Comparison of ENCODE assay signal across 7 mouse cellular contexts in genomic region chr13:119790761-119791579, GRCm38 (mm10). TPM values are rescaled to one million over a fixed set of nuclear protein-coding genes. Genes with fewer than 3 reads are reported as not detected.
DNase-seq lines count a peak whose midpoint lies in the region; ATAC-seq lines count a peak whose summit lies in the region.

Zfp131 (minus strand) TSS chr13:119790889.

- peak; percentile 98 for ATAC-seq in intestine, embryonic 16.5 days
- ATAC-seq in midbrain, embryonic 11.5 days (ENCODE audit: low FRiP score) = peak; percentile 97

- peak within 1 kb of the TSS; percentile 94 for H3K27ac ChIP-seq in intestine, embryonic 16.5 days (ENCODE audit: low read length)
- H3K27ac ChIP-seq in midbrain, embryonic 11.5 days (ENCODE audit: low read depth, low read length) = peak within 1 kb of the TSS; percentile 89

- H3K4me3 ChIP-seq in intestine, embryonic 16.5 days (ENCODE audit: low read length) = peak within 1 kb of the TSS; percentile 83
- peak within 1 kb of the TSS; percentile 85 for H3K4me3 ChIP-seq in midbrain, embryonic 11.5 days (ENCODE audit: low read depth, low read length)

- WGBS in intestine, embryonic 16.5 days = under 1% methylated on average over 50 of the region's 86 CpGs
- 0% methylated on average over 74 of the region's 86 CpGs for WGBS in midbrain, embryonic 11.5 days

- intact Hi-C loops in gastrocnemius, postnatal 36 days (cut with DNase I) = loop anchor here (2.0 kb wide), 1 partner anchor 36 kb away; the partner anchor contains the start of gene Nim1k
- intact Hi-C loops in left cerebral cortex, postnatal 36 days (cut with DNase I) = loop anchor here (2.0 to 5.0 kb wide), 3 partner anchors 36 to 149 kb away; partner anchors contain the start of genes Hmgcs1 and Nim1k

- peaks cover 2% of the 10 kb centered on the region; the same call in 1 of the 2 replicates for H3K36me3 ChIP-seq in intestine, embryonic 16.5 days (ENCODE audit: control insufficient read depth, insufficient read depth, low read length)
- H3K36me3 ChIP-seq in midbrain, embryonic 11.5 days (ENCODE audit: control insufficient read depth, insufficient read depth, low read length) = peaks cover 9% of the 10 kb centered on the region

- H3K9me3 ChIP-seq in intestine, embryonic 16.5 days (ENCODE audit: control insufficient read depth, low read length) = no peaks in the 10 kb centered on the region
- H3K9me3 ChIP-seq in midbrain, embryonic 11.5 days (ENCODE audit: control insufficient read depth, low read length) = no peaks in the 10 kb centered on the region

- peaks cover 11% of the 10 kb centered on the region for H3K4me1 ChIP-seq in intestine, embryonic 16.5 days (ENCODE audit: control insufficient read depth, insufficient read depth, low read length)
- peaks cover 15% of the 10 kb centered on the region for H3K4me1 ChIP-seq in midbrain, embryonic 11.5 days (ENCODE audit: control insufficient read depth, insufficient read depth, low read length)

- DNase-seq in adrenal gland, adult 2 months = peak; percentile 97
- peak; percentile 92 for DNase-seq in embryo, embryonic 11.5 days (ENCODE audit: low read depth, low spot score)
- peak; percentile 90 to 91 for DNase-seq in gastrocnemius, postnatal 36 days
- peak; percentile 91 for DNase-seq in left cerebral cortex, postnatal 36 days (ENCODE audit: low spot score in 2 of 2)
- peak; percentile 100 for DNase-seq in midbrain, embryonic 11.5 days (ENCODE audit: low spot score, missing footprints)
- DNase-seq in skeletal muscle tissue, adult 2 months (ENCODE audit: low read depth, low spot score) = peak; percentile 95

- H3K4me2 ChIP-seq in intestine, embryonic 16.5 days (ENCODE audit: low read depth, low read length) = peak within 1 kb of the TSS; percentile 67
- peak within 1 kb of the TSS; percentile 72 for H3K4me2 ChIP-seq in midbrain, embryonic 11.5 days

- H3K27me3 ChIP-seq in intestine, embryonic 16.5 days (replicated peaks; ENCODE audit: control insufficient read depth, insufficient read depth, low read length) = no peaks in the 10 kb centered on the region
- H3K27me3 ChIP-seq in midbrain, embryonic 11.5 days (ENCODE audit: control insufficient read depth, insufficient read depth, low read length) = no peaks in the 10 kb centered on the region

- H3K9ac ChIP-seq in intestine, embryonic 16.5 days (ENCODE audit: low read depth, low read length) = peak within 1 kb of the TSS; percentile 93
- H3K9ac ChIP-seq in midbrain, embryonic 11.5 days (ENCODE audit: low read length) = peak within 1 kb of the TSS; percentile 89

RNA-seq across cellular contexts. Expression of gene Zfp131, which starts in this region (rescaled TPM):
- total RNA-seq in adrenal gland, adult 2 months (2021) = 10 to 100 TPM; 30.3 to 39.3 TPM
- 24.7 and 27.3 TPM in 2 replicates for polyA plus RNA-seq in adrenal gland, adult 2 months (2012; rRNA removed)
- total RNA-seq in gastrocnemius, postnatal 36 days (2021) = 10 to 100 TPM; 19.1 to 19.2 TPM
- 18.0 and 21.4 TPM in 2 replicates for polyA plus RNA-seq in intestine, embryonic 16.5 days (2015; fragmentation: Nextera tagmentation; extraction: Ambion mirVana)
- 10 to 100 TPM; 47.3 to 48.5 TPM for total RNA-seq in left cerebral cortex, postnatal 36 days (2021)
- polyA plus RNA-seq in midbrain, embryonic 11.5 days (2014; fragmentation: Nextera tagmentation; extraction: Ambion mirVana) = 44.2 and 49.4 TPM in 2 replicates

Comparison
In these comparisons a context has a peak if more than half of its experiments do, and no peak if none do; other contexts are left out.
1. Peak in every context shown above with its lines: DNase-seq, ATAC-seq, H3K4me3 ChIP-seq and H3K27ac ChIP-seq.